Mouse (Mus musculus) regulatory T cell (primary cell): Measurements from ENCODE around the gene Camta1.

Experiments
- in situ Hi-C: fragments of 300-600 bp; cut with MboI, MseI; formaldehyde crosslinking; loops from one replicate; pipeline ENCODE4 v1.15.1; 2025; ENCODE audit warnings: high pct_unique_total_duplicates

The Camta1 gene

DNA sequence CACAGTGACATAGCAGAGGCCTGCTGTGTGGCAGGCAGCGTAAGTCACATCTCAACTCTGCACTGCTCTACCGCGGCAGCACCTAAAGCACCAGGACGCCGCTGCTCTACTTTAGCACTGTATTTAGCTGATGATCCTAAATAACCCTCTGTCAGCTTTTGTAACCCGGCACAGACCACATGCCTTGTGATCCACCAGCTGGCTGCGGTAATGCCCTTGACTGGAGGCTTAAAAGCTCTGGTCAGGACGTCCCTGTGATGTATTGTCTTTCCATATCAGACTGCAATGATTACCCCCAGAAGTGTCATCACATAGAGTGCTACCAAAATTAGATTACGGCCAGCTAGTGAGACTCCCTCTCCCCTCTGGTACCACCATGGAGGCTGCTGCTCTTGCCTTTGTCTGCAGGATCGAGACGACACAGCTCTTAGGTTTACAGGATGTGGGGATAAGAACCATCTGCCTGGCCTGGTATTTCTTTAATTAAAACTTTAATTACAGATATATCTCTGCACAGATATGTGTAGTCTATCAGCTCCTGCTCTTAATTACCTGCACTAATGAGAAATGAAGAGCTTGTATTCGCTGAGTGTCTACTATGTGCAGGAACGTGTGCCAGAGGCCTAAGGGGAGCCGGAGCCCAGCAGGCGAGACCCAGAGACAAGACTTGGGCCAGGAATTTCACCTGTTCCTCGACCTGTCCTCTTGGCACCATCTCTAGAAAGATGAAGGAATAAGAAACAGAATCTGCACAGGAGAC, 74.5 kb downstream of the Camta1 start:
- in situ Hi-C loops = no loop called here

GRCm38 (mm10) chr4:151780511-151780910, 81.2 kb downstream of the Camta1 start:
- in situ Hi-C loops = no loop called here

GRCm38 (mm10) chr4:151779962-151780459, 81.7 kb downstream of the Camta1 start:
- in situ Hi-C loops = no loop called here

DNA sequence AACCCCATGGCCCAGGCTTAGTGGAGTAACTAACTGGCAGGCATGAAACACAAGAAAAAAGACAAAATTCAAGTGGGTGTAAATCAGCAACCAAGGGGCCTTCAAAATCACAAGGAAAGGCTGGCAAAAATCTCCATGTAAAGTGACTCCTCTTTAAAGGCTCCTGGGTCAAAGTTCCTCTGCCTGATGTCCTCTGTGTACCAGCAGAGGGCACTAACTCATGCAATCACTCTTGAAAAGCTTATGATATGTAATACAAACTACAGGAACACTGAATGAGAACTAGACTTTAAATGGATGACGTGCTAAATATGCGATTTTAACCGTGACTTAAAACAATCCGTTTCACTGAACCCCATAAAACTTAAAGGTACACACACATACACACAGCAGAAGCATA, 83.2 kb downstream of the Camta1 start:
- in situ Hi-C loops = no loop called here

DNA sequence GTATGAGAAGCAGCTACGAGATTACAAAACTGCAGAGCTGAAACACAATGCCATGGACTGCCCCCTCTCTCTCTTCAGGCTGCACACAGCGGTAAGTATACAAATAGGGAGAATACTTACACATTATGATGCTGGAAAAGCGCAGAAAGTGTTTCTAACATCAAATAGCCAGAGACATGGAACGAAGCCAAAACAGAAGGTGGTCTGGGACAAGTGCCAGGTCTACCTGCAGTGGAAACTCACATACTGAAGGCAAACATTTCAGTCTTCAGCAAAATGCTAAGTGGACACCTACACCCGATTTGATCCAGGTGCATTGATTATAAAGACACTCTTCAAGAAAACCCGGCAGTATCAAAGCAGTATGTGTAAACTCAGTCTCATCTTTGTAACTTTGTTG, 84.2 kb downstream of the Camta1 start:
- in situ Hi-C loops = no loop called here

DNA sequence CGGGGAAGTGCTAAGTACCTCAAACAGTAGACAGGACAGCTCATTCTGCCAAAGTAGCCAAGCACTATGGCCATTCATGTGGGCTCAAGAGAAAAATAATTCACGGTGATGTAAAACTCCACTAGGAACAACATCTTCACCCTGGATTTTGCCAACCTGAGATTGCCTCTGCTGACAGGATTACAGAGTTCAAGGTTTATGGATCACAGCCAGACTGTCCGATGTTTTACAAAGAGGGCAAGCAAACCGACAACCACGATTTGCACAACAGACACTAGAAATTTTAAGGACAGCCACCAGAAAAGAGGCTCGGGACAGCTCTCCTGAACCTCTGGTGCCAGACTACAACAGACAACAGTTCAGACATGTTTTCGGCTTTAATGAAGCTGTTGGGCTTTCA, 86.2 kb downstream of the Camta1 start:
- in situ Hi-C loops = no loop called here

DNA sequence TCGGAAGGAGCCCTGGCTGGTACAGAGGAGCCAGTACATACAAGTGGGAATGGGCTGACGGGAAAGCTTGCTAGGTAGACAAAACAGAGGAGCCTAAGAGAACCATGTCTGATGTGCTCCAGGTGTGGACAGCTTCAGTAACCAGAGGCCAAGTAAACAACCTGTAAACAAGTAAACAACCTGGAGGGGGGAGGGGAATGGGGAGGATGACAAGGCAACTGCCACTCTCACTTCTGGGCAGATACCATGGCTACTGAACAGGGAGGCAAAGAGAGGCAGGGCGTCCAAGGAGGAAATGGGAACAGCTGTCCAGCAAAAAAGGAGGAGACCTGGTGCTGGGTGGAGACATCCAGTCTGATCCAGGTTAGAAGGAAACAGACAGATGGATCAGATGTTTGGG, 88.0 kb downstream of the Camta1 start:
- in situ Hi-C loops = no loop called here

- in situ Hi-C loops = no loop called here
Measured at GRCm38 (mm10) chr4:151773007-151773406, 88.7 kb downstream of the Camta1 start.

GRCm38 (mm10) chr4:151770697-151771096, 91.0 kb downstream of the Camta1 start:
- in situ Hi-C loops = no loop called here

DNA sequence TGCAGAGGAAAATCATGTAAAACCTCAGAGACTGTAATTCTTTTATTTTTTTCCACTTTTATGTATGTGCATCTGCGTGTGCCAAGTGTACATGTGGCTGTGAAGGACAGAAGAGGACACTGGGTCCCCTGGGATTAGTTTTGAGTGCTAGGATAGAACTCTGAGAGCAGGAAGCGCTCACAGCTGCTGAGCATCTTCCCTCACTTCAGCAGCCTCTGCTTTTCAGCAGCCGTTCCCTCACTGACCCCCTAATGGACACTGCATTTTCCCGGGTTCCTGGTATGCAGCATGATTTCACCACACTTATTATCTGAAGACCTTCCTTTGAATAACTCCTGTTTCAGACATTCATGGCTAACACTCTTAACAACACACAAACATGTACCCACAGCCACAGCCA, 93.9 kb downstream of the Camta1 start:
- in situ Hi-C loops = no loop called here

GRCm38 (mm10) chr4:151767361-151767760, 94.3 kb downstream of the Camta1 start:
- in situ Hi-C loops = no loop called here

DNA sequence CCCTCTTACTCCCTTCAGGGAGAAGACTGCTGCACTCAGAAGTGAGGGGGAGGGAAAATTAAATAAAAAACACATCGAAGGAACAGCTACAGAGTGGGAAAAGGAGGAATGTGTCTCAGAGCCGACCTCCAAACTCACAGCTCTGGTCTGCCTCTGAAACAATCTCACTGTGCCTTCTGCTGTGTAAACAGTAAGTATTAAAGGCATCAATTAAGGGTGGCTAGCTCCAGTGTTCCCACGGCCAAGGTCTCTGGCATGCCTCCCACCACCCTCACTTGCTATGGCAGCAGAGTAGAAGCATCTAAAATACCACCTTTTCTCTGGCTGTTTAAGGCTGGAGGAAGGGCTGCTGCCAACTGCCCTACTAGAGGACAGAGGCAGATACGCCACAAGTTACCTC, 96.3 kb downstream of the Camta1 start:
- in situ Hi-C loops = no loop called here

DNA sequence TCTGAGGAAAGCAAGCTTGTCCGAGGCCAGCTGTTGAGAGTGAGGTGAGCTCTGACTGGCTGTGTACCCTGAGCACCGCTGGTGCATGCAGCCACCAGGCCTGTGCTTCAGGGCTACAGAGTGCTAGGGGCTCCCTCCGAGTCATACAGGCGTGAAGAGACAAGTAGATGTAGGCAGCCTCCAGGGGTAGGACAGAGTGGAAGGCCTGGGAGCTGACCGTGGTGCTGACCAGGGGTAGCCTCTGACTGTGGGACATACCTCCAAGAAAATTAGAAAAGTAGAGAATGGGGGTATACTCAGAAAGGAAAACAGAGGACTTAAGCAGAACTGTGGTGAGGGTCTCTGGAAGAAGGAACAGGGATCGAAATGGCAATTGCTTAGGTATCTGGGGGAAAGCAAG, 97.7 kb downstream of the Camta1 start:
- in situ Hi-C loops = no loop called here

GRCm38 (mm10) chr4:151759095-151759494, 102.6 kb downstream of the Camta1 start:
- in situ Hi-C loops = no loop called here

GRCm38 (mm10) chr4:151758337-151758736, 103.3 kb downstream of the Camta1 start:
- in situ Hi-C loops = no loop called here

DNA sequence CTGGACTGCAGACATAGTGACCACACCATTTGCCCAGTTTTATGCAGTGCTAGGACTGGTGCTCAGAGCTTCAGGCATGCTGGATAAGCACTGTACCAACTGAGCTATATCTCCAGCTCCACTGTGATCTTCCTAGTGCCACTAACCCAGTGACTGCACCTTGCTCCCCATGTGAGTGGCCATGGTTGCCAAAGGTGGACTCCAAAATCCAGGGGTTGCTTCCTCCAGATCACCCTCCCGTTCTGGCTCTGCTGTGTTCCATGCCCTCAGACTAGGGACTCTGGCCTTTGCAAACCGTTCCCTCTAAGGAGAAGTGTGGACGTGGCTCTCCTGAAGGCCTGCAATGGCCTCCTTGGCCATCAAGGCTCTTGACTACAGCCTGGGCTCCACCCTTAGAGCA, 104.4 kb downstream of the Camta1 start:
- in situ Hi-C loops = no loop called here

GRCm38 (mm10) chr4:151756400-151756799, 105.3 kb downstream of the Camta1 start:
- in situ Hi-C loops = no loop called here

GRCm38 (mm10) chr4:151753231-151753630, 108.4 kb downstream of the Camta1 start:
- in situ Hi-C loops = no loop called here

DNA sequence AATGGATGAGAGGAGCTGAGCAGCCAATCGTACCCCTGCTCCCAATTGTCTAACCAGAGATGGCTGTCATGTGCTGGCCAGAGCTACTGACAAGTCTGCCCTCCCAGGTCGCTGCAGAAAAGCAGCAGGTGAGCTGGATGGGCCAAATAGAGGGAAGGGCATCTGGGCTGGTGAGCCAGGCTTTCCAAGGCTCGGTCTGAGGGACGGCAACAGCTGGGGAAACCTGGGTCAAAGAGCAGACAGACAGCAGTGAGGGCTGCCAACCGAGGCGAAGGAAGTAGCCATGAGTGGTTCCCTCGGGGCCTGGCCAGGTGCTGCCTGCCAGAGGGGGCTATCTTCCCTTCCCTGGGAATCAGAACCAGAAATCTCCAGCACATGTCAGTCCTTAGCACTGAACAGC, 109.1 kb downstream of the Camta1 start:
- in situ Hi-C loops = no loop called here

- in situ Hi-C loops = no loop called here
Measured at GRCm38 (mm10) chr4:151751270-151751945, 110.3 kb downstream of the Camta1 start.

- in situ Hi-C loops = no loop called here
Measured at GRCm38 (mm10) chr4:151747723-151748122, 114.0 kb downstream of the Camta1 start.

GRCm38 (mm10) chr4:151746002-151746606, 115.6 kb downstream of the Camta1 start:
- in situ Hi-C loops = no loop called here
